Mouse (Mus musculus) left cerebral cortex, adult 9 months (tissue): Measurements from ENCODE around the gene Igfbp2.
A peak's percentile ranks its signal among the peaks of the same experiment; 100 is the strongest.

Experiments used
- DNase-seq, 2 experiments: peaks; one replicate each; pipeline ENCODE4 v3.0.0; 2022; ENCODE audit warnings: low spot score in 2 of 2

Igfbp2 gene

DNA sequence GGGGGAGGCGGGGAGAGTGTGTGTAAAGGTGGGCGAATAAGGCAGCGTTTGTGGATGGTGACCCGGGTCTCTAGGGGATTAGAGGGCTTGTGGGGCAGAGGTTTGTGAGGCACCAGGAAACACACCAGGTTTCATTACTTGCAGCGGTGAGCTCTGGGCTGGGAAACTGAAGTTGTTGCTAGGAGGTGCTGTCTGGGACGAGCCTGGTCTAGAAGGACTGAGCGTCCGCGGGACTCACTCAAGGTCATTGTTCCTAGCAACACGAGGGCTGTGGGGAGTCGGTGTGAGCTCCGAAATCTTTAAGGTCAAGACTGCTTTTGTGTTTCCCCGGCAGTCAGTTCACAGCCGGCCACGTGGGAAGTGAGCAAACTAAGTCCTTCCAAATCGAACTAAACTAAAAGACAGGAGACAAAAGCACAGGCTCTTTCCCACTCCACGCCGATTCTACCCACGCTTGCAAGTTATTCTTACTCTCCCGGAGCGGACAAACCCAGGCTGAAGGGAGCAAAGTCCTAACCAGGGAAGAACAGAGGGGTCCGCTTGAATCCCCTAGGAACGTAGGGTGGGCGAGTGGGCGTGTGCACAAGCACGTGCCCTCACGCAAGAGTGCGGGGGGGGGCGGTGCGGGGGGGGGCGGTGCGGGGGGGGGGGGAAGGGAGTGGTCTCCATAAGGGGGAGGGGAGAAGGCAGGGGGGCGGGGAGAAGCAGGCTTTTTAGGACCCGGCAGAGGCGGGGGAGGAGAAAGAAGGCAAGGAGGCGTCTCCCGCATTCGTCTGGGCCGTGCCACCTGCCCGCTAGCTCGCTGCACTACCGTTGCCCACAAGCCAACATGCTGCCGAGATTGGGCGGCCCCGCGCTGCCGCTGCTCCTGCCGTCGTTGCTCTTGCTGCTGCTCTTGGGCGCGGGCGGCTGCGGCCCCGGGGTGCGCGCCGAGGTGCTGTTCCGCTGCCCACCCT, at the start of gene Igfbp2:
Igfbp2 (plus strand) TSS at position 753 of the 956 bp plus-strand sequence.
- no peak for DNase-seq

- DNase-seq = no peak
Observed at GRCm38 (mm10) chr1:72778789-72779188, 45.5 kb upstream of the Igfbp2 start.

DNA sequence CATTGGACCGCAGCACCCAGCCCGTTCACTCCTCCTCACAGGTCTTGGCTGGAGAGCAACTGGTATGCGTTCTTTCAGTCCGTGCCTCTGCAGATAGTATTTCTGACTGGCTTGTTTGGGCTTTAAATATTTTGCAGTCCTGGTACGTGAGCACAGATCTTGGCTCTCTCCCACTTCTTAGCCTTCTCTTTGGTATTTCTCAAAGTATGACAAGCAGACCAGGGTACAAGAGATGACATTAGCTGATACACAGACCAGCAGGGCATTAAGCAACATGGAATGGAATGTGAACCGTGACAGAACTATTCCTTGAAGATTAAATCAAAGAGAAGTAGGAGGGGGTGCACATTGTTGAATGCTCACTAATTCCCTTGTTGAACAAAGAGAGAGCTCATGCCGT, 43.6 kb upstream of the Igfbp2 start:
- no peak for DNase-seq

GRCm38 (mm10) chr1:72783341-72783740, 41.0 kb upstream of the Igfbp2 start:
- no peak for DNase-seq

- no peak for DNase-seq
Observed at GRCm38 (mm10) chr1:72784018-72784417, 40.3 kb upstream of the Igfbp2 start.

- DNase-seq = no peak
Observed at GRCm38 (mm10) chr1:72790670-72791069, 33.6 kb upstream of the Igfbp2 start.

- no peak for DNase-seq
Observed at GRCm38 (mm10) chr1:72791743-72792142, 32.6 kb upstream of the Igfbp2 start.

DNA sequence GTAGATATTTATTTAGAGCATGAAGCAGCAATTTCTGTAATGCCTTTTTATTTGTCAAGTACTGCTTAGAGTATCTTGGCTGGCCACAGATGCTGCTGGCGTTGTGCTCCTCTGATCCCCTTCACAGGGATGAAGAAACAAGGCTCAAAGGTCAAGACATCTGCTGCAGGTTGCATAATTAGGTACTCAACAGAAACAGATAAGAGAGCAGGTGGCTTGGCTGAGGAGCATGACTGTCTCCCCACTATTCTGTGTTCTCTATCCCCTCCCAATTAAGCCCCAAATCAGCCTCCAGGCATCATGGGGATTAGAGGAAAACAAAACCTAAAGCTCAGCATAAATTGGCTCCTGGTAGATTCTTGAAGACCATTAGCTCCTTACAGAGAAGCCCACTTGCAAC, 32.0 kb upstream of the Igfbp2 start:
- DNase-seq = no peak

DNA sequence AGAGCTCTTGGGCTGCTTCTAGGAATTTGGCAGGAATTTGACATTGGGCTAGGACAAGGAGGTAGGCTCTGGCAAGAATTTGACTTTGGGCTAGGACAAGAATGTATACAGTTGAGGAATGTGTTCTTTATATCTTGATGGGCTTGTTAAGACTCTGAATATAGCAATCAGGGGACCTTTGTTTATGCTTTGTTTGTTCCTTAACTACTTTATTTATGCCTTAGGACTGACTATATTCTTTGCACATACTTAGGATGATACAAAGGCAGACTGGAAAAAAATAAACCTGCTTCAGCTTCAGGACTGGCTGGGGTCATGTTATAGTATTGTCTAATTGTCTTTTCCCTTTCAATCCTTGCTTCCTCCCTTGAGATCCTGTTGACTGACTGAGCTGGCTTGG, 31.1 kb upstream of the Igfbp2 start:
- DNase-seq = no peak

DNA sequence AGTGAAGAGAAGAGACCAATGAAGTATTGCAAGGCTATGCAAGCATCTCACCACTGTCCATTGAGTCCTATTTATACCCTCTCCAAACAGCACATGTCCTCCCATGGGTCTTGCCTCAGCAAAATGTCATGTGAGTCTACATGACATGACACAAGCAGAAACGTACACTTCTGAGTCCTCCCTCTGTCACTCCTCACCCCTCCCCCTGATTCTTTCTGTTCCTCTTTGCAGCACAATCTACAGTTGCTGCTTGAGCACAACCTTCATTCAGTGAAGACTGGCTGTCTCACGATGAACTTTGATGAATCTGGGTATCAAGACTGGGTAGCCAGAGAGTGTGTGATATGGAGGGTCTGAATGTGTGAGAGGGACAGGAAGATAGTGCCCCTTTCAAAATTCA, 28.2 kb upstream of the Igfbp2 start:
- DNase-seq = no peak

DNA sequence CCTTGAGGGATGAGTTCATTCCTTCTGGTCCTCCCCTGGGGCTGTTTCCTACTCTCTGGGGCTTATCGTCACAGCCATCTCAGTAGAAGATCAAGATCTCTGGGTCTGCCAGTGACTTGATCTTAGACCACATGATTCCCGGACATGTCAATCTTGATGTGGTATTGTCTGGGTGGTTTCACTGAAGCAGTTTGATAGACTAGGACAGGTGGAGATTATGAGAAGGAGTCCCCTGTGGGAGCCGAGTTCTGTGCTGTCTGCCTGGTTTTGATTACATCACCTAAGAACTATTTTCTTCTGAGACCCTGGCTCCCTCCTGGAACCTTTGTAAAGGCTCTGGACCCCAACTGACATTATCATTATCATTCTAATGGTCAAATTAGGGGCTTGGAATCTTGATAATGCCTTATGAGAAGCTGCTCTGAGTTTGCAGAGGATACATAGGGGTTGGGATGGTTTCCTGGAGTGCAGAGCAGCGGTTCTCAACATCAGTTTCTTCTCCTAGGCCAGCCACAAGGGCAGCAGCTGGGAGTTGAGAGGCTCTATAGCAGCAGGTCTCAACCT, 27.1 kb upstream of the Igfbp2 start:
- no peak for DNase-seq

DNA sequence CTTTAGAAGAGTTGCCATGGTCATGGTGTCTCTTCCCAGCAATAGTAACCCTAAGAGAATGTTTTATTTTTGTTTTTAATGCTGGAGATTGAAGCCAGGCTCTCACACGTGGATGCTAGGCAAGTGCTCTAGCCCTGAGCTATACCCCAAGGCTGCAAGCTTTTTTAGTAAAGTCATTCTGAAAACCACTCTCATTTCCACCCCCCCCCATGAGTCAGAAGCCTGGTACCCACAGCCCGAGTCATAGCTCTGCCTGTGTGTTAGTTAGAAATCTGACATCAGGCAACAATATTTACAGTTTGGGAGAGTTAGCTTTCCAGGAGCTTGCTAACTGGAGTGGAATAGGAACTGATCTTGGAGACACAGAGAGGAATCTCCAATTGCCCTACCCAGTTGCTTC, 25.9 kb upstream of the Igfbp2 start:
- DNase-seq = no peak

DNA sequence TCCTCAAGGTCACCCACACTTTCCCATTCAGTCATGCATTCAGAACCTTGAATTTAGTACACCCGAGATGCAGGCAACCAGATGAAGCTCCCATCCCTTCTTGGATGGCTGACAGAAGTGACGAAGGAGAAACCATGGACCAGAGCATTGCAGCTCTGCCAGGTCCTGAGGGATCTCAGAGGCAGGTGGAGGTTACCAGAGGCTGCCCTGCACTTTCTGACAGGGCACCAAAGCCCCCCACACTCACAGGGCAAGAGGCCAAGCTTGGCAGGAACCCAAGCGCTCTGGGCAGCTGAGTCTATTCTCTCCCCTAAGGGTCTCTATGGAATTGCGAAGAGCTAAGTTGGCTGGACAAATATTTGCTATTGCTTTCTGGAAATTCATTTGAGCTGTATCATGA, 20.3 kb upstream of the Igfbp2 start:
- no peak for DNase-seq

- DNase-seq = no peak
Observed at GRCm38 (mm10) chr1:72805037-72805436, 19.3 kb upstream of the Igfbp2 start.

- DNase-seq = no peak
Observed at GRCm38 (mm10) chr1:72805476-72806043, 18.7 kb upstream of the Igfbp2 start.

DNA sequence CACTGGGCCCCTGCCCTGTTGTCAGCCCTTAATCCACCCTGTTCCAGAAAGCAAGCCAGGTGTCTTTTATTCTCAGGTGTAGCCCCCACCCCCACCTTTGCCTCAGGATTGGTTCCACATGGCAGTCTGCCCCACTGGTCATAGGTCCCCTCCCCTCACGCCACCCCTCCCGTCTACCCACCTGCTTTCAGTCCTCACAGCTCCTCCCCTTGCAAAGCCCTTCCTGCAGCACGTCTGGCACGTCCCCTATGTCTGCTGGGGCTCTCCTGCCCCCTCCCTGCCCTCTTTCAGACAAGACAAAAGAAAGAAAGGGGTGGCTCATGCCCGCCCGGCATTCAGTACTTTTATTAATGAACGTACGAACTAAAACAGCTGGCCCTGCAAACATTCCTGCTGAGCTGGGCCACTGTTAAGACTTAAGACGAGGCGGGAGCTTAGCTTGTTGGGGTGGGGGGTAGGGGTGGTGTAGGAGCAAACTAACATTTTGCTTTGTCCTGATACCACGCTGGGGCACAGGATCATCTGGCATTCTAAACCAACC, 18.2 kb upstream of the Igfbp2 start:
- DNase-seq = no peak

GRCm38 (mm10) chr1:72809304-72809703, 15.0 kb upstream of the Igfbp2 start:
- no peak for DNase-seq

DNA sequence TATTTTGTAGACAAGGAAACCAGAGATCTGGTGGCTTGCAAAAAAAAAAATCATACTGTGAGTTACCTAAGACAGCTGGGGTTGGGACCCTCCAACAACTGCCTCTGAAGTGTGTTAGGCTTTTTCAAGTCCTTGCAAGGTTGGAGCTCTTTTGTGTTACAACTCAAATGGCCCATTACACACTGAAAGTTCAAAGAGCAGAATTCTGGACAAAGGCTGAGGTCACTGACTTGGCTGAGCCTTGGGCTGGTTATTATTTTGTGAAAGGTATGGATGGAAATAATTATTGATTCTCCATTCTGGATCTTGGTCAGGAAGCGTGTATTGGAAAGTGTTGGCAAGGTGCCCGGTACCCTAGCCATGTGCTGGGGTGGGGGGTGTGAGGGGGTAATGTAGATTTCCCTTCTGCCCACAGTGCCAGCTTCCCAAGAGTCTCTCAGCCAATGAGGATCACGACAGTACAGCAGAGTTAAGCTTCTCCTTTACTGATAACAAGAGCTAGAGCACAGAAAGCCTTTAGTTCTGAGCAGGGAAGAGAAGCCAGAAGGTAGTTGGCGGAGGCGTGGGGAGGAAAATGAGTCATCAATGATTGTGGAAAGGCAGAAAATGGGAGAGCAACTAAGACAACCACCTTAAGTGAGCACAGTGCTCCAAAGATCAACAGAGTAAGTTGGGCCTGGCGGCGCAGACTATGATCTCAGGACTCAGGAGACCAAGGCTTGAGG, 14.2 kb upstream of the Igfbp2 start:
- DNase-seq = peak; percentile 48 to 59

DNA sequence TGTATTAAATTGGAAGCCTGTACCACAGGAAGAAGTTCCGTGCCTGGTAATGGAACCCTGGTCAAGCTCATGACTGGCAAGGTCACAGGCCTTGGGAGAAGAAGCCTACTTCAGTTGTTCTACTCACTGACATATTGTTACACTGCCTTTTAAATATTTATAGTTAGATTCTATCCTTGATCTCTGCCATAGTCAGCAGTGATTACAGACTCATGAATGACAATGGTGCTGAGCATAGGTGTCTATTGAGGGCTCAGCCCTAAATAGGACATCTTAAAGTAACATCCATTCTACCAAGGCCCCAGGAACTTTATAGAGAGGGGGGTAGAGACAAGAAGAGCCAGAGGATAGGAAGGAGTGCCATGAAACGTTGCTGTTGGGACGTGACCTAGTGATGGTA, 13.2 kb upstream of the Igfbp2 start:
- DNase-seq = no peak

DNA sequence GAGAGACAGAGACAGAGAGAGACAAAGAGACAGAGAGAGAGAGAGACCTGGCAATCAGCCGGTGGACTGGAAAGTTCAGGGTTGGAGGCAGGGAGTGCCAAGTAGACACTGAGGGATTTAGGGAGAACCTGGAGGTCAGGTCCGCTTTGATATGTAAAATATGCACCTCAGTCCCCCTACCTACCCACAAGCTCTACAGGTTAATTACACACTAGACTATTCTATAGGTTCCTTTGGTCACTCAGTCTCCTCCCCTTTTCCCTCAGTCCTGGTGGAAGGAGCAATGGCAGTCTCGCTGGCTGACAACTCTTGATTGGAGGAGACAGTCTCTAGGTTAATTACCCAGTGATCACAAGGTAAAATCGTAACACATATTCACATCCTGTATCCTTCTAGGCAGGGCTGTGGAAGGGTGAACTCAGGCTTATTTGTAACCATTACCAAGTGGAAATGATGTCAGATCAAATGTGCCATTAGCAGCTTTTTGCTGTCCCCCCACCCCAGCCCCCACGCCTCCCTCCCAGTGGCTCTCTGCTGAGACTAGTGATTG, 11.1 kb upstream of the Igfbp2 start:
- DNase-seq = no peak

DNA sequence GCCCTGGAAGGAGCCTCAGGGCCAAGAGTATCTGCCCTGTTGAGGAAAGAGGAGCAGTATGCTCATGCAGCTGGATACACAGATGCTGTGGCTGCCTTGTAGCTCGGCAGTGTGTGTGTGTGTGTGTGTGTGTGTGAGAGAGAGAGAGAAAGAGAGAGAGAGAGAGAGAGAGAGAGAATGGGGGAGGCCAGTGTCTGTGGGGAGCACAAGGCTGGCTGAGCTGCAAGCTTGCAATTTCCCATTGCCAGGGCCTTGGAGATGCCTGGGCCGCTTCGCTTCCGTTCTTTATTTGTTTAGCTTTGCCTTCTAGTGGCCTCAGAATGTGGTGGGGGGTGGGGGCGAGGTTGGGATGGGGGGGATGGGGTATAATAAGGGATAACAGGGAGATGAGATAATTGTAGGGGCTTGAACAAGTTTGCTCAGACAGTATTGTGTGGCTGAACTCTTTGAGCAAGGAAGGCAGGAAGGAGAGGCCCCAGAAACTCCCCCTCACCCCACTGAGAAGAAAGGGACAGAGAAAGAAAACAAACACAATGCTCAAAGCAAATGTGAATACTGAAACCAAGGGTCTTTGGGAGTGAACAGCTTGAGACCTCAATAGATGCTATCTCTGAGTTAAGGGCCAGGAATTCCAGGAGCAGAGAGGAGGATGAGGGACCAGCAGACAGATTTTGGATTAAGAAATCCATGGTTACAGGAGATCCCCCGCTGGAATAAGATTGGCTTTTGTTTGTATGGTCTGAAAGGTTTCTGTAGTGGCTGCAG, 10.5 kb upstream of the Igfbp2 start:
- DNase-seq = no peak
